Mouse (Mus musculus) bone marrow, adult 2 months (tissue): ENCODE data around the gene Unc13d.

ENCODE experiments used
- CTCF ChIP-seq: fragments of 200-500 bp; IDR thresholded peaks from 2 replicates; pipeline ENCODE4 v1.5.1; 2011; ENCODE audit warnings: low read length, control low read depth; ENCODE audit not compliant: control insufficient read depth, insufficient read depth
- POLR2A ChIP-seq: fragments of 200-500 bp; IDR thresholded peaks from 2 replicates; pipeline ENCODE4 v1.6.1; 2011; ENCODE audit warnings: low read depth, mild to moderate bottlenecking, control low read depth, low read length, borderline replicate concordance; ENCODE audit not compliant: control insufficient read depth

DNA sequence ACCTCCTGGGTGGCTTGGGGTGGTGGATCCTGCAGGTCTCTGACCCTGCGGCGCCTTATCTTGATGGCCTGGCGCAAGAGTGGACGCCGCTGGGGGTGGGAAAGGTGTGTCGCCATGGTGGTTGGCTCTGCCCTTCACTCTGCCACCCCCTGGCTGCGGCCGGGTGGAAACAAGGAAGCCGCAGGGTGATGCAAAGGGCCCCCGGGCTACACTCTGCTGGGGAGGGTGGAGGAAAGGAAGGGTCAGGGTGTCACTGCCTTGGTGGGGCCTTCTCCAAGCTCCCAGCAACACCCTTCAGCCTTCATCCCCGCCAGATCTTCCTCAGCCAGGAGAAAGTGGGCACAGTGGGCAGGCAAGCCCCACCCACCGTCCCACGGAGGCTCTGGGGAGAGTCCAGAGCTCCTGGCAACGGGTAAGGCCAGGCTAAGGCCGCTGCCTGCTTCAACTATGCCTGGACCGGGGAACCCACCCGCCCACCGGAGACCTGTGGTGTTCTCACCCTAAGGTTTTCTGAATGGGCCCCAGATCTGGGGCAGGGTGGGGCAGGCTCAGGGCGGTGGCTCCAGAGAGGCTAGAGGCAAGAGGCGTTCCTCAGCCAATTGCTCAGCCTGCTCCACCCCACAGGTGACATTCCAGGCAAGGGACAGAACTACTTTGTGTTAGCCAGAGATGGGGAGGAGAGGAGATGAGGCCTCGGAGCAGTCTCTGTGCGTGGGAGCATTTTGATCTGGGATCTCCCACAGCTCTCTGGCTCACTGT is at the start of gene Unc13d:
- TF ChIP-seq CTCF (peak; percentile 55), POLR2A (peak; percentile 85)
